Mouse (Mus musculus) CH12.LX (cell line): ENCODE results near the gene Chuk.

Experiments
- CTCF ChIP-seq, 2 experiments: IDR thresholded peaks in 1 of 2; conservative IDR thresholded peaks in 1 of 2; 2 replicates each; pipeline ENCODE4 v1.5.1; 2011 to 2012; ENCODE audit warnings: low read depth in 2 of 2, low read length in 2 of 2, improper control_type of control experiment in 1 of 2, inconsistent platforms in 1 of 2, mild to moderate bottlenecking in 1 of 2, moderate library complexity in 1 of 2
- GABPA ChIP-seq: IDR thresholded peaks from 2 replicates; pipeline ENCODE4 v1.6.1; 2012; ENCODE audit warnings: low read depth, low read length, improper control_type of control experiment, inconsistent platforms; ENCODE audit not compliant: insufficient replicate concordance
- MYC ChIP-seq: IDR thresholded peaks from 2 replicates; pipeline ENCODE4 v1.6.1; 2011; ENCODE audit warnings: low read depth, mild to moderate bottlenecking, improper control_type of control experiment, low read length
- NRF1 ChIP-seq: IDR thresholded peaks from 2 replicates; pipeline ENCODE4 v1.6.1; 2014; ENCODE audit warnings: low read depth, mild to moderate bottlenecking, inconsistent platforms, low read length, improper control_type of control experiment, moderate library complexity
- POLR2A ChIP-seq: IDR thresholded peaks from 2 replicates; pipeline ENCODE4 v1.6.1; 2011; ENCODE audit warnings: low read depth, mild to moderate bottlenecking, improper control_type of control experiment, low read length
- POLR2AphosphoS2 ChIP-seq: IDR thresholded peaks from 2 replicates; pipeline ENCODE4 v1.6.1; 2011; ENCODE audit warnings: low read depth, low read length, improper control_type of control experiment
- ZC3H11A ChIP-seq: IDR thresholded peaks from 2 replicates; pipeline ENCODE4 v1.6.1; 2012; ENCODE audit warnings: low read depth, mild to moderate bottlenecking, inconsistent platforms, low read length, improper control_type of control experiment

GRCm38 (mm10) chr19:44153781-44154180, 46.5 kb upstream of the Chuk start:
- TF ChIP-seq GABPA = no peak
- no peak for TF ChIP-seq CTCF (conservative IDR thresholded peaks at IDR 0.05 in 1 of 2, IDR thresholded peaks at IDR 0.05 in 1 of 2; ENCODE audit: low read depth in 2 of 2, low read length in 2 of 2)
- no peak for TF ChIP-seq POLR2AphosphoS2
- TF ChIP-seq POLR2A = no peak
- no peak for TF ChIP-seq NRF1
- no peak for TF ChIP-seq ZC3H11A
- no peak for TF ChIP-seq MYC
